Mouse (Mus musculus) ovary, adult 18-20 months (tissue): ENCODE measurements around the gene Reep6.
"Not testable (repeated sequence)": the region's sequence is repeated elsewhere in the genome, so short reads cannot be mapped to it uniquely, and the experiment has no call there.

Experiments
- DNase-seq: peaks from one replicate; pipeline ENCODE4 v3.0.0; 2022; ENCODE audit warnings: low spot score, mixed read lengths

Reep6 gene

DNA sequence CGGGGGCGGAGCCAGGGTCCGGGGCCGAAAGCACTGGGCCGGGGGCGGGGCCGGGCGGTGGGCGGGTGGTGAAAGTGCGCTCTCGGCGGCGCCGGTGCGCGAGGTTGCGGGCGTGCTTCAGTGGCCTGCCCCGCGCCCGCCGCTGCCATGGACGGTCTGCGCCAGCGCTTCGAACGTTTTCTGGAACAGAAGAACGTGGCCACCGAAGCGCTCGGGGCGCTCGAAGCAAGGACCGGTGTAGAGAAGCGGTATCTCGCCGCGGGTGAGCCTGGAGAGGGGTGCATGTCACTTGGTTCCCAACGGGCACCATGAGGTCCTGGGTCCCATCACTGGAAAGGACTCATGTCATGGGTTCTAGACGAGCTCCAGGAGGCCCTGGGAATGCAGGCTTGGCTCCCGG is 331 bp downstream of the Reep6 start:
- no peak for DNase-seq

- DNase-seq: no peak
These were observed 1.1 kb downstream of the Reep6 start for GRCm38 (mm10) chr10:80330888-80331287.

- no peak for DNase-seq
These were observed 2.1 kb downstream of the Reep6 start for GRCm38 (mm10) chr10:80331636-80332524.

- DNase-seq: no peak
These were observed 2.8 kb downstream of the Reep6 start for GRCm38 (mm10) chr10:80332525-80332989.

DNA sequence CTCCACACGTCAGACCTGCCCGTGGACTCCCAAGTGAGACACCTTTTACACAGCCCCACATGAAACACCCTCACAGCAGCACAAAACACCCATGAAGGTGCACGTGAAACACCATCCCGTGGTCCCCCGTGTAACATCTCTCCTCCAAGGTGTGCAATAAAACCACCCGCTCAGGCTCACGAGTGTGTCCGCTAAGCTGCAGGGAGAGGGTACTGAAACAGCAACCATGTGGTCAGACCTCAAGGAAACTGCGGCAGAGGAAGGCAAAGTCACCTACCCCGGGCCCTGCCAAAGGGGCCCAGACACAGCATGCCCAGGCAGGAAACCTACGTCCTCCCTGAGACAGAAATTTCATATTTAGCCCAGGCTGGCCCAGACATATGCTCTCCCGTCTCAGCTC is 6.5 kb downstream of the Reep6 start:
- no peak for DNase-seq

GRCm38 (mm10) chr10:80339941-80340750 is 10.4 kb downstream of the Reep6 start:
- DNase-seq: no peak

- DNase-seq: no peak
These were observed 11.3 kb downstream of the Reep6 start for GRCm38 (mm10) chr10:80341026-80341425.

DNA sequence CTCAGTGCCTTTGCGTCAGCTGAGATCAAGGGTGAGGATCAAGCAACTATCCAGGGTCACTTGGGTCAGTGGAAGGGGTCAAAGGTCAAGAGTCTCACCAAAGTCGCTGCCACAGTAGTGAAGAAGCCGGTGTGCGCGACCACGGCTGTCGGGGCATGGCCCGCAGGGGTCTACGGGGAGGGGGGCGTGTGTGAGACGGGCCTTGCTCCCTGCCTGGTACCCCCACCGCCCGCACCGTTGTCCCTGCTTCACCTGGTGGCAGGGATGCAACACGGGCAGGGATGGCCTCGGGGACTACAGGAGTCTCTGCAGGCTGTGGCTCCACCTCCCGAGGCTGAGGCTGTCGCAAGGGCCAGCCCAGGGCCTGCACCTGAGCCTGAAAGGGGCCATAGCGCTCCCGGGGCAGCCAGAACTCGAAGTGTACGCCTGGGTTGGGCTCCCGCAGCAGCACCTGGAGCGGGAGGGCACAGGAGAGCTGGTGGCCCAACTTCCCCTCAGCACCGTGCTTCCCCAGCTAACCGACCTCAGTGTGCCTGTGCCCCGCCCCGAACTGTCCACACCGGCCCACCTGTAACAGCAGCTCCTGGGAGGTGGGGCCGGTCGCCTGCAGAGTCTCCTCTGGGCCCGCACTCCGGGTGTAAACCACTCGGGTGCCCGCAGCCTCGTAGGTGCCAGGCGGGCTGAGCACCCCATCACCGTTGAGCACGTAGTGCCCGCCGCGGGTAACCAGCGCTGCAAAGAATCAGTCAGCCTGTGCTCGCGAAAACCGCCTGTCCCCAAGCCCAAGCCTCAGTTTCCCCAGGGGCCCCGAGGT is 11.9 kb downstream of the Reep6 start:
- DNase-seq: no peak

GRCm38 (mm10) chr10:80342305-80342748 is 12.6 kb downstream of the Reep6 start:
- no peak for DNase-seq

DNA sequence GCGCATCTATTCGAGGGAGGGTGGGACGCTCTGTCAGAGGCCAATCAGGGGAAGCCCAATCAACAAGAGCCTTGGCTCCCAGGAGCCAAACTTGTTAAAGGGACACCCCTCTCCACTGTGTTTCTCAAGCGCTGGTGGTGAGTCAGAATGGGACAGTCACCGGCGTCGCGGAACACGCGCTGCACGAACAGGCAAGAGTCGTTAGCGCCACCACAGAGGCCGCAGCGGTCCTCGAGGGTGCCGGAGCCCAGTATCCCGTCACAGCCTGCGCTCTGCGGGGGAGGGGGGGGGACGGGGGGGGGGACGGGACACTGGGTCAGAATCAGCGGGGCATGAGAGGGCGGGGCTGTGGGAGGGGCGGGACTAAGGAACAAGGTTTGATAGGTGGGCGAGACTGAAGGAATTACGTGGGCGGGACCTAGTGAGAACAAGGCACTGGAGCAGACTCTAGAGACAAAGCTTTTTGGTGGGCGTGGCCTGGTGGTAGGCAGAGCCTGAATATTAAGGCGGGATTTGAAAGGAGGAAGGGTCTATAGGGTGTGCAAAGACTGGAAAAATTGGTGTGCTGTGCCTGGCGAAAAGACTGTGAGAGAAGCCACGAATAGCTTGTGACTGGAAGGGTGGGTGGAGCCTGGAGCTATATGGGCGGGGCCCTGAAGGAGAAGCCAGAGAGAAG is 13.1 kb downstream of the Reep6 start:
- no peak for DNase-seq

DNA sequence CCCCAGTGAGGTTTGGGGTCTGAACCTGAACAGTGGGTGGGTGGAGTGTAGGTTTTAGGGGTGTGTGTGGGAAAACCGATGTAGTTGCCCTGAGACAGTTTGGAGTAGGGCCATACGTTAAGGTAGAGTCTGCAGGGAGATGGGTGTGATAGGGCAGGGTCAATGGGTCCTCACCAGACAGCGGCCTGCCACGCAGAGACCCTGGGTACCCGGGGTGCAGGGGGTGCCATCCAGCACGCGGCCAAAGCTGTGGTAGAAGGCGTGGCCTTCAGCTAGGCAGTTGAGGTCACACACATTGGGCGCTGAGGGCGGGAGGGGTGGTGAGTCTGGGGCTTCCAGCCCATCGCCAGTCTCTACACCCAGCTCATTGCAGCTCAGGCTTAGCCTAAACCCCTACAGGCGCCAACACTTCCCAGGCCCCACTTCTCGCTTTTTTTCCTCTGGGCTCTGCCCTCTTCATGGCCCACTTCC is 13.7 kb downstream of the Reep6 start:
- no peak for DNase-seq

GRCm38 (mm10) chr10:80344131-80344661 is 14.4 kb downstream of the Reep6 start:
- no peak for DNase-seq

DNA sequence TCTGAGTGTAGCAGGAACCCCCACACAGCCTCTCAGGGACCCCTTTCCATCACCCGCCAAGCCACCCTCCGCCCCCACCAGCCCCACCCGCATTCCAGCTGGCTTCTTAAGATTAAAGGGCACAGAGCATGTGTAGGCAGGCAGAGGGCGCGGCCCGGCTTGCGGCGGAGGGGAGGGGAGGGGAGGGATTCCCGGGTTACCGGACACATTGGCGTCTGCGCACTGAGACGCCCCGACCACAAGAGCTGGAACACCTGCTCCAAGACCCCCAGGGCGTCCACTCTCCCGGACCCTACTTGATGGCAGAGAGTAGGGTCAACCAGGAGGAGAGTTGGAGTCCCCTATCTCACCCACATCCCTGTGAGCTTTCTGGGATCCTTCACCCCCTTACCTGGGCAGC is 15.4 kb downstream of the Reep6 start:
- no peak for DNase-seq

DNA sequence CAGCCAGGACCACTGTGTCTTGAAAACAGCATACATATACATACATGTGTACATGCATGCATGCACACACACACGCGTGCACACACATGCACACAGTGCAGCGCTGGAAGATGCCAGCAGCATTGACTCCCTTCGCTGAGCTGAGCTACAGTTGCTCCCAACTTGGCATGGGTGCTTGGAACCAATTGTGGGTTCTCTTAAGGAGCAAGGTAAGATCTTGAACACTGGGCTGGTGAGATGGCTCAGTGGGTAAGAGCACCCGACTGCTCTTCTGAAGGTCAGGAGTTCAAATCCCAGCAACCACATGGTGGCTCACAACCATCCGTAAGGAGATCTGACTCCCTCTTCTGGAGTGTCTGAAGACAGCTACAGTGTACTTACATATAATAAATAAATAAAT is 16.2 kb downstream of the Reep6 start:
- not testable (repeated sequence) for DNase-seq

- DNase-seq: no peak
These were observed 17.8 kb downstream of the Reep6 start for GRCm38 (mm10) chr10:80347514-80347967.

GRCm38 (mm10) chr10:80348244-80348781 is 18.6 kb downstream of the Reep6 start, which contains the start of gene Adamtsl5:
Gene Adamtsl5, minus strand, starts transcription at chr10:80348412.
- no peak for DNase-seq

DNA sequence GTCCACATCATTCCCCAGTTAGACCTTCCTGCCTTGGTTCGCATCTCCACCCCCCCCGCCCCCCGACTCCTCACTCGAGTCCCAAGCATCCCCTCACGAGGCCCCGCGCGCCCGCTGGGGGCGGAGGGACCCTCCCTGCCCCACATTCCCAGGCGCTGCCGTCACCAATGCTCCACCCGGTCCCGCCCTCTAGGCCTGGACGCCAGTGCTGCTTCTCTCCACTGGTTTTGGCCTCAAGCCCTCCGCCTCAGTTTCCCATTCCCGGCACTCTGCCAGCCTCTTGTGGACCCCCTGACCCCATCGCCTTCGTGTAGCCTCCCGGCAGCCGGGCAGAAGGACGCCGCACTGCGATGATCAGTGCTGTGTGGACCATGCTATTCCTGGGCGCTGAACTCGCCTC is 19.2 kb downstream of the Reep6 start:
- no peak for DNase-seq

GRCm38 (mm10) chr10:80350292-80350691 is 20.5 kb downstream of the Reep6 start:
- peak; percentile 51 for DNase-seq

- DNase-seq: no peak
These were observed 22.1 kb downstream of the Reep6 start for GRCm38 (mm10) chr10:80351896-80352295.

DNA sequence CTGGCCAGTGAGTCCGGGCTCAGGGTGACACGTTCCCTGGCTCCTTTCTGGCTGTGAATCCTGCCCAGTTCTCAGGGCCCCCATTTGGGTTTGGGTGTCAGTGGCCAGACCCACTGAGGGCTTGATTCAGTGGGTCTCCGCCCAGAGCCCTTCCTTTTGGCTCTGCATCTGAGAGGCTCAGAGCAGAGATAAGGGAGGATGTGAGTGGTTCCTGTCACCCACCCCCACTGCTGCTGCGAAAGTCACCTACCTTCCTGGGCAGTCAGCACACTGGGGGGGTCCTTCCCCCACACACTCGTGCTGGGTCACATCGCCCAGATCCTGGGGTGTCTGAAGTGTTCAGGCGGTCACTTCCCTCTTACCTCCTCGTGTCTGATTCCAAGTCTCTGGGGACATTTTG is 23.0 kb downstream of the Reep6 start:
- DNase-seq: no peak

DNA sequence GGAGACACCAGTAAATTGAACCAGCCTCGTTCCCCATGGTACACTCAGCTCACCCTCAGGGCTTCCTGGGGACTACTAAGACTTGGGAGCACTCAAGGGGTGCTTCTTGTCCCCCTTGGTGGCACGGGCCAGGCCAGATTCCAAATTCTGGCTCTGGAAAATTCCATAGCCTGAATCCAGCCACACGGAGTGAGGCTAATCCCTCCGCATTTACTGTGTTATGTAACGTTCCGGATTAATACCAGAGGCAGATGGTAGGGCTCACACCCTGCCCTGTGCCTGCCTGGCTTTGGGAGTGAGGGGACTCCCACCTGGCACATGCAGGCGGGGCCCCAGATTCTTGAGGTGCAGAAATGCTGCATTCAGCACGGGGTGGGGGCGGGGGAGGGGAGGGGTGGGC is 25.7 kb downstream of the Reep6 start:
- no peak for DNase-seq
